Mouse (Mus musculus): ENCODE data around the gene Apol6.
A peak's percentile ranks its signal among the peaks of the same experiment; 100 is the strongest.

Gene Apol6

DNA sequence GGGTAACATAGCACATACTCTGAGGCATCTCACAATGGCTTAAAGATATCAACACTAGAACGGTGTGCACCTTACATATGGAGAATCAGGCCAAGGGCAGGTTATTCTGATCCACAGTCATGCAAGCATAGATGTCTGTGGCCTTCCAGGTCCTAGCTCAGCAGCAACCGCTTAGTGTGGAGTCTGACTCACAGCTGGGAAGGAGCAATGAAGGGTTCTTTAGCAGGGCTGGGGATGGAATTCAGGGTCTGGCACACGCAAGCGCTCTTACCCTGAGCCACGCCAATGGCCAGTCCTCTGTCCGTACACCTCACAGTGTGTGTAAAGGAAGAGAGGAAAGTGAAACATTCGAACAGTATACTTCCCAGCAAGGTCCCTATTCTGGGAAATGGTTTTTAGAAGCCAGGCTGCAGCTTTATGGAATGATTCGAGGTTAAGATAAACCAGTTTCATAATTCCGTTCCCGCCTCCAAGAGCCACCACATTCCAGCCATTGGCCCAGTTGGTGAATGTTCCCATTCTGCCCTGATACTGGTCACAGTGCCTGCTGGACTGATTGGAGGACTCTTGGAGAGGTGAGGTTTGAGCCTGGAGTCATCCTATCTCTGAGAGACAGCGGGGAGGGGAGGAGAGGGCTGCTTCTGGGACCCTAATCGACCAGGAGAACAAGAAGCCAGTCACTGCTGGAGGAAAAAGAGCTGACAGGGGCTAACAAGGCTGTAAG lies at the start of gene Apol6:
Apol6 (plus strand) TSS at position 133 of the 724 bp plus-strand sequence.
- no peak for DNase-seq

DNA sequence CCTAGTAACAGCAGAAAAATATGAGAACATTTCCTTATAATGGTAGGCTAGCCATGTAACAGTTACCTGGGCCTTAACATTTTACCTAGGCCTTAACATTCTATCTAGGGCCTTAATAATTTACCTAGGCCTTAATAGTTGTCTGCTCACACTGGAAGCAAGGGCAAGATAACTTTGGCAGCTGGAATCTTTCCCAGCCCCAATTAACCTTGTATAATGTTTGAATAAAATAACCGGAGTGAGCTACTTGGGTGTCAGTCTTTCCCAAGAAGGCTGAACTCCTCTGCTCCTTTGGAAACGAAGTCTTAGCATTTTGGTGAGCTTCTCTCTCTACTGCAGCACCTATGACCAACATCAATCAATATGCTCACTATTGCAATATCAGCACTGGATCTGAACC lies 46.5 kb upstream of the Apol6 start:
- DNase-seq, result no peak

DNA sequence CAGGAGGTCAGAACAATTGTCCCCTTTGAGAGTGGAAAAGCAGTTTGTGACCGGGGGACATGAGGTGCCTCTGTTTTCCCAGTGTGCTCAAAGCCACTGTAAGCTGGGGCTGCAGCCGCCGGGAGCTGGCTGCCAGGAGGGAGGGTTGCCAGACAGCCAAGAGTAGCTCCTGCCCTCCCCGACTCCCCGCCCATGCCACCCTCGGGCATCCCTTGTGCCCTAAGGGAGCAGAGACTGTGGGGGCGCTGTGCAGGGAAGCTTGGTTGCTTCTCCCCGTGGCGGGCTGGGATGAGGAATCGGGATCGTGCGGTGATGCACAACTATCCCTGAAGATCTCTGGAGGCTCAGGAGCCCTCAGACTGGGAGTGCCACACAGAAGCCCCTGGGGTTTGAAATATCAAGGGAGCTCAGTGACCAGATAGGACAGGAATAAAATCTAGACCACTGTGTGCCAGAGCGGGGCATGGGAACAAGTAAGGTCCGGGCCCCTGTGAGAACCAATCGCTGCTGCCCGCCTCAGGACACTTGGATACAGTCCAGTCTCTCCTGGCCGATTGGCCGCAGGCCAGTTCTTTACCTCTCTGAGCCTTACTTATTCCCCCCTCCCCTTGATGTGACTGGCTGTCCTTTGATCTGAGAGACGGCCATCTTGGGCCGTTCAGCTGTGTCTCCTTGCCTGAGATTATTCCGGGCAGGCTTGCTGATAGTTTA lies 45.5 kb upstream of the Apol6 start:
- DNase-seq, result no peak

DNA sequence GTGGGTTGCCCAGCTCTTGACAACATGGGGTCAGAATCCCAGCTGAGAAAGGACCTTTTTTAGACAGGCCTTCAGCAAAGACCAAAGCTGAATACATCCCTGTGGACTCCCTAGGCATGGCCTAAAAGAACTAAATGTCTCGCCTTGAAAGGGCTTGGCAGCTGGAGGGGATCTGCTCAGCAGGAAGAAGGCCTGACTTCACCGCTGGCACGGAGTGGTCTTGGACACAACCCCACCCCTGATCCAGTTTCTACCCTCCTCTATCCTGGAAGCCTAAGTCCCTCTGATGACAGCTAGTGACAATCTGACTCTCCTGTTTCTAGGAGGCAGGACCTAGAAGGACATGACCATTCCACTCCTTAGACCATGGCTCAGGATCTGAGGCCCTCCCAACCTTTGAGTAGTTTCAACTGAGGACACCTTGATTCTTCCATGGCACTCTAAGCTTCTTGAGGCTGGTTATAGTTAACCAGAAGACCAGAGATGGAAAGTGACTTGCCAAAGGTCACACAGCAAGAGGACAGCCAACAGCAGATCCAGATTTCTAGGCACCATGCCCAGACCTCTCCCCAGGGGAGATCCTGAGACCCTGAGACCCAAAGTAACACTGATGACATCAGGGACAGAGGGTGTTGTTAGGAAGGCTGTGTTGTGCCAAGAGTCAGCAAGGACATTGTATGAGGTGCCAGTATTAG lies 41.2 kb upstream of the Apol6 start:
- DNase-seq, result no peak

DNA sequence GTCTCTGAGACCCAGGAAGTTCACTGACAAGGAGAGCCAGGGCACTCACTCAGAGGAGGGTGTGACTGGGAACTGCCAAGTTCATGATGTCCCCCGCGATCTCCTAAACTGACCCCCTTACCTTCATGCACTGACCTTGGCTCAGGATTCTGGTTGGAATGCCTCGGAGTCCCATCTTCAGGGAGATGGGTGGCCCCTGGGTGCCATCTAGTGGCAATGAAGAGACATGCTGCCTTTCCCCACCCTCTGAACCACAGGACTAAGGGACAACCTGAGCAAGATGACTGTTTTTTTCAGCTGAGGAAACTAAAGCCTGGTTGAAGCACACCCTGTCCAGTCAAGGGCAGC lies 40.7 kb upstream of the Apol6 start:
- DNase-seq, result peak; percentile 74

DNA sequence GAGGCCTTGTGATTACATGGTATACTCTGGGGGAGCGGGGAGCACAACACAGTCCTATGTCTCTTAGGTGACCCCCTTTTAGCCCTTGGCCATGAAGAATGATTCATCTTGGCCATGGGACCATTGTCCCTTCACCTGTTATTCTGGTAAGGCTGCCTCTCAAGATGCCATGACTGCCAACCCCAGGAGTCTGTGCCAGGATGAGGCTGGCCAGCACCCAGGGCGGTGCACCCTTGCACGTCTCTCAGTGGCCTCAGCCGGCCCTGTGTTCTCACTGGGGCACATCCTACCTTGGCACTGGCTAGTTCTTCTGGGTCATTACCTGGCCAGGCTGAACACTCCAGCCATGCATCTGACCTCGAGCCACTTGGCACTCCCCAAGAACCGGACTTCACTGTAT lies 35.7 kb upstream of the Apol6 start:
- DNase-seq, result no peak

DNA sequence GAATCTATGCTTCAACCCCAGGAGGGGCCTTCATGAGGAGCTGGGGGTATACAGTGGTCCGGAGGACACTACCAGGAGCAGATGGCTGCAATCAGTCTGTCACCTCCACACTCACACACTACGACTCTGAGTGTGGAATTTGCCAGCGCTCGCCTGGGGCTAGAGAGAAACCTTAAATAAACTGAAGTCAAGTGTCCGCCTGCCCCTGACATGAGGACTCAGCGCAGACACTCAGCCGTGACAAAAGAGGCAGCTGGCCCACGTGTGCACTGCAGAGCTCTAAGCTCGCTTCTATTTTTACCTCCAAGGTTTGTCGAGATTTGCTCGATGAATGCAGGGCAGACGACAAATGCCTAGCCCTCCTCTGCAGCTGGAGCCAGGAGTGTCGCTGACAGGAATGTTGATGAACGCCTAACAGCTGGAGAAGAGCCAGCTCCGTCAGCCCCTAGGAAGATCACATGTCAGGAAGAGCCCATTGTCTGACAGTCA lies 30.7 kb upstream of the Apol6 start:
- peak; percentile 64 for DNase-seq

DNA sequence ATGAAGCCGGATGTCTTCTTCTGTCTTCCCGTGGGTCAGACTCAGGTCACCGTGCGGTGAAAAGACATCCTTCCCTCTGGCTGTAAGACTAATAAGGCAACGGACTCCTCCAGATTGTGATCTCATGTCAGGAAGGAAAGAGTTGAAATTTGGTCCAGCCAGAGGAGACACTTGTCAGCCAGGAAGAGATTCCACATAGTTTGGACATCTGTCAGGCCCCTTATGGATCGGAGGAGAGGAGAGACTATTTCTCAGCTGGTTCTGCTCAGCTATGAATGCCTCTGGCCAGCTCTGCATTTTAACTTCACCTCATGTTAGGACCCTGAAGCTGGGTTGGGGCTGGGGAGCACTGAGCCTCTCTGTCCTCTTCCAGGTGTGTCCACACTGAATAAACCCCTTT lies 30.1 kb upstream of the Apol6 start:
- DNase-seq, result peak; percentile 13

DNA sequence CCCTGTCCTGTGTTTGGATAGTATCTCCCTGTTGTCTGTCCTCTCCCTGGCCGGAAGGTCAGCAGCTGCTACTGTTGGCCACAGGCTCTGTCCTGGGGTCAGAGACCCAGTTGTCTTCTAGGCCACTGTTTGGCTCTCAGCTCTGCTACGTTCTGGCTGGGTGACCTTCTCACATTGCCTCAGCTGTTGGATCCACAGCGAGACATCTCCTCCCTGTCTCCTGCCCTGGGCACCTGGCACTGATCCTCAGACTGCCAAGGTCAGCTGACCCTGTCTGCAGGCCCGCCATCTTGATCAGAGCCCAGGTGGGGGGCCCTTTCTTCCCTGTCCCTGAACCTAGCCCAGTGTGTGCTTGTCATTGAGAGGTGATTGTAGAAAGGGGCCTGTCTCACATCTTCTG lies 29.5 kb upstream of the Apol6 start:
- DNase-seq, result no peak

DNA sequence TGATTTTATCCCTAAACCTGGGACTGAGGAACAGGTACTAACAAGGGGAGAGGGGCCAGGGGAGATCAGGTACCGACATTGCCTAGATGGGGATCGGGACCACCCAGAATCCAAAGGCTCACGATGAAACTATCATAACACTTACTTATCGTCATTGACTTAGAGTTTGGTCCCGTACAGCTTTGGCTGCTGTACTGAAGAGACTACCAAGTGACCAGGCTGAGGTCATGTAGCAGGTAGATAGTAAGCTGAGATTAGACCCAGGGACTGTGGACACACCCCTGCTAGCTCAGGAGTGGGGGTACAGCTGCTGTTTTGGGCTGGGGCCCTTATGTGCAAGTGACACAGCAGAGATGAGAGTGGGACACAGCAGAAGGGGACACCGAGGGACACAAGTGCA lies 28.0 kb upstream of the Apol6 start:
- DNase-seq, result no peak

DNA sequence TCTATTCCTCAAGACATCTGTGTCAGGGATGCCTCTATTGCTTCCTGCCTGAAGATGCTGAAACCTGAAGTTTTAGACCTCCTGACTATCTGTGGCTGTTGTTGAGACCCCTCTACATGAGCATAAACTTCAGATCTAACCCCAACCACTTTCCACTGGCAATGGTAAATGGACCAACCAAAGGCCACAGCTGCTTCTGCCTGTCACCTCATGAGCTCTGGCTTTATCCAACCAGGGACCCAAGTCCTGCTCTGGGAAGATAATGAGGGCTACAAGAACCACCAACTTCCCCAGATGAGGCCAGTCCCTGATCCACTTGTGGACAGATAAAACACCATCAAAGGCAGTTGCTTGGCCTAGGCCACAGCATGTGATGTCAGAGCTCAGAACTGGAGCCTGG lies 26.6 kb upstream of the Apol6 start:
- no peak for DNase-seq

DNA sequence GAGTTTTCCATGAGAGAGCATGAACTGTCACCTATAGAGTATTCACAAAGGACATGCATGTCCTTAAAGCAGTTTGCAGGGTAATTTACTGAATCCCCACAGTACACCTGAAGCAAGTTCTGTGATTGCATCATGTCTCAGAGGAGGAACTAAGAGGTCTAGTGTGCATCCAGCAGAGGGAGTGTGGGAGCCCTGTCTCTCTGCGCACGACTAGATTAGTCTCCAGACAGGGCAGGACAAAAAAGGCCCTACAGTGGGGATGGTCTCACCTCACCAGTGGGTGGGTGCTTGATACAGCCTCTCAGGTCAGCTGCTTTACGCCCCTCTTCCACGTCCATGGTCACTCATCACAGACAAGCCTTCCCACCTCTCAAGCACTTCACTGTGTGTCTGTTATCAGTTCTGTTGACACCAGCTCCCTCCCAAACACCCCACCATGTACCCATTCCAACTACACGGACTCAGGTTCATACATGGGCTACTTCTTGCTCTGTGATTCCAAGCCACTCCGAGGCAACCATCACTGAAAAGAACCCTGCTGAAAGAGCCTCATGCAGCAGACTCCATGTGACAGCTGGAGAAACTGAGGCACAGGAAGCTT lies 25.7 kb upstream of the Apol6 start:
- DNase-seq, result peak; percentile 37

DNA sequence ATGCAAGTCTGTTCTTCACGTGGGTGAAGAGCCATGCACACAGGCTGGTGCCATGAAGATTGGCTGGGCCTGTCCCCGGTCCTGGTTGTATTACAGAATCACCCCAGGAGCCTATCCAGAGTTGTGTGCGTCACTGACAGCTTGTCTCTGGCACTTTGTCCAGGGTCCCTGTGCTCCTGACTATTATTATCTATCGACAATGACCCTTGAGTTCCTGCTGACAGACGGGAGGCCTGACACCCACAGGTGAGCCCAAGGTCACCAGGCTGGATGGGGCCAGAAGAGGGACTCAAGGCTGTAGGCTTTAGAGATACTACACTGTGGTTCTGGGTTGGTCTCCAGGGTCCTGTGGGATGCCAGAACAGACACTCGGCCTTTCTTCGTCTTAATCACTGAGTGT lies 25.0 kb upstream of the Apol6 start:
- no peak for DNase-seq

DNA sequence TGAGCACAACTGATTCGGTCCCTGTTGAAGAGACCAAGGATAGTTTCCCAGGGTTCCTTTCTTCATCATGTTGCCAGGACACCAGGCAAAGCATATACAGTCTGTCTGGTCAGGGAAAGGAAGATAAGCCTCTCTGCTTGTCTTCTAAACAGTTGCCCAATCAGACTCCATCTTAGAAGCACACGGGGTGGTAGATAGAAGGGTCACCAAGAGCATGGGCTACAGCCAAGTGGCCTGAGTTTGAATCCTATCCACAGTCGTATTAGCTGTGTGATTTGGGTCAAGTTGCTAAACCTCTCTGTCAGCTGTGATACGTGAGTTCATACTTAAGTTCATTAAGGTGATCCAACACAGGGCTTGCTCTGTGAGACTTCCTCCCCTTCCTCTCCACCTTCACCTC lies 24.4 kb upstream of the Apol6 start:
- no peak for DNase-seq

DNA sequence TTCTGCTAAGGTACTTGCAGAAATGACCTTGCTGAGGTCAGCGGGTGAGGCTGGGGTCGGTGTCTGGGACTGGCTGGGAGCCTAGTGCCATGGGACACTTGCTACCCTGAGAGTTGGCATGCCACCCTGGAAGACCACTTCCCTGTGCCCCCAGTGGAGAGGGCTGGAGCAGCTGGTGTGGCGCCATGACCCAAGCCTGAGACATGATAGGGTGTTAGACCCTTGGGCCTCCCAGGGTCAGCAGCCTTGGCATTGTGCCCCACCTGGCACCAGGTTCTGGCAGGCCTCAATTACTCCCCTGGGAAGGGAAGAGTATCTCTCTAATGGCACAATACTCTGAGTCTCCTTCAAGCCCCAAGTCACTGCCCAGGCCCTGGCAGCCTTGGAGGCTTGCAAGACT lies 23.5 kb upstream of the Apol6 start:
- no peak for DNase-seq

DNA sequence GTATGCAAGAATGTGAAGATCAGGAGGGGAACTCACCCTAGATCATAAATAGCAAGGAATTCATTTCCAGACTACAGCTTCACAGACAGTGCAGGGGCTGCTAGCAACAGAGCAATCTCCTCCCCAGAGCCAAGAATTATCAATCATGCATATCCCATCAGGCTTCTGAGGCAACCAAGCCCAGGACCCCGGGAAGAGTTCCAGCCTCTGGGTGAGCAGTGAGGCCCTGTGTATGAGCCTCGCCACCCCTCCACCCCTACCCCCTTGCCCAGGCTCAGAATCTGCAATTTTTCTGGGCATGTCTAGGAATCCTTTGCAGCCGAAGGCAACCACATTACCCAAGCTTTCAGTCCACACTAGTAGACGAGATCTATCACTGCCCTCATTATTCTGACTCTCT lies 22.7 kb upstream of the Apol6 start:
- no peak for DNase-seq

DNA sequence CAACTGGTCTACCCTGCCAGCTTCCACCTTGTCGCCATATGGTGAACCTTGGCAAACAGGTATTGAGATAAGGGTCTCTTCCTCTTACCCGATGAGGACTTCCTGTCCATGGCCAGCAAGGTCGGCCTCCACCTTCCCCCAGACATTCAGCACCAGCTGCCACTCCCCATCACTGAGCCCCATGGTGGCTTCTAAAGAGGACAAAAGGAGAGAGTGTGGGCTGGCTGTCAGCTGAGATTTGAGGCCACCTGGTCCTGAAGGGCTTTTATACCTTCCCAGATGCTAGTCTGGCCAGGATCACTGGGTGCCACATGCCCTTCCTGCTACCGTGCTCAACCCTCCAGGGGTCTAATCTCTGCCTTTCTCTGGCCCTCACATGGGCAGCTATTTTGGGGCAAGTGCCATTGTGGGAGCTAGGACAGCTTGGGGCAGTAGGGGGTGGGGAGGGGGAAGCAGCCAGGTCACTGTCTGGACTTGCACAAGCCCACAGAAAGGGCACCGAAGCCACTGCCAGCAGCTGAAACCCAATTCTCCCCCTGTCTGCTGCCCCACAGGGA lies 22.1 kb upstream of the Apol6 start:
- no peak for DNase-seq

DNA sequence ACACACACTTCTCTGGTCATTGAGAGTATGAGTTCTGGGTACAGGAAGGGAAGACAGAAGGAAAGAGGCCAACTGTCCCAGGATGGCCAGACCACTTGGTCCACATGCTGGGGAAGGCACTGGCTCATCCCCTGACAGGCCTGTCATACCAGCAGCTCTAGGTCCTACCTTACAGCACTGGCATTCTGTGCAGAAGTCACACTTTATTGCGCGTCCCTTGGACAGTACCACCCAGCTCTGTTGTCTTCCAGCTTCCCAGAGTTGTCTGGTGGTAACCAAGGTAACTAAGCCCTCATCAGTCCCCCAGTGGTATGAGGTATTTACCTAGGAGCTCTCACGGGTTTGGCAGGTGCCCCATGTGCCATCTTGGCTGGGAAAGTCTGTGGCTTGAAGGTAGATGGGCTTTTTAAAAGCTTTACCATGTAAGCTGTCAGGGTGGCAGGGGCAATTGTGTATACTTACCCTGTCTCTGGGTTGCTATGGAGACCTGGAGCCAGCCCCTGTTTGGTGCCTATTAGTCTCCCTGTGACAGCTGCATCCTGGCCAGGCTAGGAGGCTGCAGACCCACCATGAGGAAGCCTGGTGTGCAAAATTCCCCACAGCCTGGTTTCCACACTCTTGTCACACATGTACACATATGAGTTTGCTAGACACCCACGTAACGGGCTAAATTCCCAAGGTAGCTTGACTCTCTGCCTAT lies 18.5 kb upstream of the Apol6 start:
- no peak for DNase-seq

DNA sequence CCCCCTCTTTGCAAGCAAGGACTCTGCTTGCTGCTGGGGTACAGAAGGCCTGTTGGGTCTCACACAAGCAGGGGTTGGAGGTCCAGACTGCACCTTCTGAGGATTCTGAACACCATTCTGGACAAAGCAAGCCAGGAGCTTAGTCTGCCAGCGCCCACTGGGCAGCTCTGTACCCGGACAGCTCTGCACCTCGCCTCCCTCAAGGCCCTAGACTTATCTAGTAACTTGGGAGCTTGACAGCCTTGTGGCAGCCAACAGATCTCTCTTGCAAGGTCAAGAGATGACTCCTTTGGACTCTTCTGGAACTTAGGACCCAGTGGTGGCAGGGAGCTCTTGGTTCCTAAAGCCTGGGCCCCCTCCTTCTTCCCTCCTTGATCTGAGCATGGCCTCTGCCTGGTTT lies 17.4 kb upstream of the Apol6 start:
- no peak for DNase-seq

DNA sequence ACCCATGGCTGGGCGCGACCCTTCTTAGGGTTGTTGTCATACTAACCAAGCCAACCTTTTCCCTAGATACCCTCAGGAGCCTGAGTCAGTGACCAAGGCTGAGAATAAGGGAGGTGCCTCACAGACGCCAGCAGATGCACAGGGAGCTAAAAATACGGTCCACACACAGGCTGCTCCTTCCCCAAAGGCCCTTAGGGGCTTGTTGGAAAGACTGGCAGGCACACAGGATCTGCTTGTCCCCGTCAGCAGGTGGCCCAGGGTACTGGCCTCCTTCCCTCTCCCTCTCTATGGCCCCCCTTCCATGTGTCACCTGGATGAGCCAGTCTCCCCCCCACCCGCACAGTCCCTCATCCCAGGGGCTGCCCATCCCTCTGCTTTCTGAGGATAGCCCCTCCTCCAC lies 16.9 kb upstream of the Apol6 start:
- DNase-seq, result no peak

DNA sequence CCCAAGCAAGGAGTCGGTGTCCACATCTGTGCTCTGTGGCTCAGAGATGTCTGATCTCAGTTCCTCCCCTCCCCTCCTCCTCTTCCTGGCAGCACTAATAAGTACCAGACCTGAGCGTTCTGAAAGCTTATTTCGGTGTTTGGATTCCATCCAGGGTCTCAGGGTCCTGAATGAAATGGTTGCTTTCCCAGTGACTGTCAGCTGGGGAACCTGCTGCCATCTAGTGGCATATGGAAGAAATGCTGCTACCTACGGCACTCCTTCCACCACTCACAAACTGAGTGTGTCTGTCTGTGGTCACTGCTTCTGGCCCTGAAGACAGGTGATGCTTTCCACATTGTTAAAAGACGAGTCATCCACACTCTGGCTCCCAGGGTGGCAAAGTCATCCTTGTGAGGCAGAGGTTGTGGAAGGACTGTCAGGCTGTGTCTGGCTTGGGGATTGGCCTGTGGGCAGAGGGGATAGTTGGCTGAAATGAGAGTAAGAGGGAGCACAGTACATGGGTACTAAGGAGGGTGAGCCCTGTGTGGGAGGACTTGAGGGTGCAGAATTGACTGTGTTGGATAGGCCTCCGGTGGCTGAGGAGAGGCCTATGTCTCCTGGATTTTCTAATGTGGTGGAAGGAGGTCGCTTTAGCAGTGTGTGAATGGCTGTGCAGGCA lies 15.1 kb upstream of the Apol6 start:
- peak; percentile 89 for DNase-seq

DNA sequence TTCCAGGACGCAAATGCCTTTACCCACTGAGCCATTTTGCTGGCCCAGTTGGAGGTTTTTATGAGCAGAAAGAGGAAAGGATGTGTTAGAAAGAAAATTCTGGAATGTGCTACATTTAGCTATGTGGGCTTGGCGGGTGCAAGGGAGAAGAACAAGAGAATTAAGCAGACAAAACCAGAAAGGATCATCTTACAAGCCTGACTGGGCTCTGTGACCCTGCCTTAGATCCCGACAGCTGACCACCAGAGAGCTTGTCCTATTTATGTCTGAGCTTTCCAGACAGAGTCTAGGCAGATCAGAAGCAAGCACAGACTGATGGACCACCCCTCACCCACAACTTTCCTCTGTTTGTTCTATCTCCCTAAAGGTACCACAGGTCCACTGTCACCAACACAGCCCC lies 13.3 kb upstream of the Apol6 start:
- DNase-seq, result no peak
